Mouse (Mus musculus) bone marrow macrophage, adult 2 months (primary cell): ENCODE measurements around the gene Acss3.

Experiments used
- CTCF ChIP-seq: IDR thresholded peaks from 2 replicates; pipeline ENCODE4 v1.5.1; 2012; ENCODE audit warnings: low read depth, mild to moderate bottlenecking, low read length, moderate library complexity
- POLR2A ChIP-seq: IDR thresholded peaks from 2 replicates; pipeline ENCODE4 v1.6.1; 2012; ENCODE audit warnings: mild to moderate bottlenecking, low read depth, low read length, borderline replicate concordance

DNA sequence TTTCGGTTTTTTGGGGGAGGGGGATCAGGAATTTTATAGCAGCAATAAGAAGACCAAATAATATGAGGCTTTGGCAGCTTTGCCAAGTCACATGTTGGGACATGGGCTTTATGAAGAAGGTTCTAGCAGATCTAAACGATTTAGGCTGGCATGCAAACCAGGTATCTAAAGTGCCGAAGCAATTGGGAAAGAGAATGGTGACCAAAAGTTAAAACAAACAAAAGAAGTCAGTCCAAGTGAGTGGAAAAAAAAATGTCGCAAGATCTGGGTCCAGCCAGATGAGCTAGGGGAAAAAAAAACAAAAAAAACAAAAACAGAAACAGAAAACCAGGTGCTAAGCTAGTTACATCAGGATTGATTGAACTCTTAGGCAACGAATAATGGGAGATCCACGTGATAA is 83.1 kb downstream of the Acss3 start:
- no peak for TF ChIP-seq POLR2A
- no peak for TF ChIP-seq CTCF
